Comparison of ENCODE assay signal across 8 mouse cellular contexts in the genomic region with DNA sequence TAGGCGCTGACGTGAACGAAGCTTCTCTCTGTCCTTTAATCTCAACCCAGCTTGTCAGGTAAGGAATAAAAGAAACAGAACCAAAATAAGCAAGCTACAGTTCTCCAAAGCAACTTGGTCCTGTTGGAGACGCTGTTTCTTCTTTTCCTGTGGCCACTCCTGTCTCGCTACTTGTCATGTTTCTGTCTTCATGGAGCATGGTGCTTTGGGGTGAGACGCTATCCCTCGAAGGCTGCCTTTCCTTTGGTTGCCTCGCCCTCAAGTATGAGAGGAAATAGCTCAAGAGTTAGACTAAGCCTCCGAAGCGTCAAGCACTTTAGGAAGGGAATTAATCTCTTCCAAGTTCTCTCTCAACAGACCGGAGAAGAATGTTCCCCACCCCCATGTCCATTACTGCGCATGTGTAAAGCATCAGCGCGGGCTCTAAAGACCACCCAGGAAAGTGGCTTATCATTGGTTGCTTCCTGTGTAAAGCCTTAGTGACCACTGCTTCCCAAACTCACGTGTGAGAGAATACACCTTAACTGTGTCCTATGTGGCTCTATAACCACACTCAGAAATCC. TPM values are rescaled to one million over a fixed set of nuclear protein-coding genes. Genes with fewer than 3 reads are reported as not detected.
DNase-seq lines count a peak whose midpoint lies in the region; ATAC-seq and TF ChIP-seq lines count a peak whose summit lies in the region.

No protein-coding gene starts in this region.

- H3K4me1 ChIP-seq in brown adipose tissue, adult 24 weeks (ENCODE audit: control insufficient read depth, insufficient read depth, insufficient read length, low read length) = peaks cover 12% of the 10 kb centered on the region; the same call in 1 of the 2 replicates

- no peak for DNase-seq in gastrocnemius, adult 2 months
- no peak for DNase-seq in gastrocnemius, postnatal 10 days
- DNase-seq in left cerebral cortex, adult 18-20 months (ENCODE audit: low spot score in 2 of 2) = no peak
- DNase-seq in cerebellum, postnatal 25 days = no peak
- DNase-seq in urinary bladder, postnatal 4 days (ENCODE audit: low spot score in 2 of 2) = no peak

- TF ChIP-seq CTCF in gastrocnemius, adult 2 months (IDR thresholded peaks at IDR 0.05) = no peak

- H3K4me3 ChIP-seq in gastrocnemius, adult 2 months = peak overlapping the region; percentile 41
- H3K4me3 ChIP-seq in brown adipose tissue, adult 24 weeks (ENCODE audit: insufficient read depth, low read depth, low read length) = peak overlapping the region; percentile 10

- intact Hi-C loops in gastrocnemius, adult 2 months (cut with DNase I) = no loop called here

- peak overlapping the region; percentile 85 for H3K27ac ChIP-seq in gastrocnemius, adult 2 months
- H3K27ac ChIP-seq in brown adipose tissue, adult 24 weeks (replicated peaks; ENCODE audit: low read depth, low read length) = peak overlapping the region; percentile 84

- ATAC-seq in inflammation-experienced regulatory T-cells, adult 6 months = peak; percentile 6
- ATAC-seq in megakaryocyte, adult 5-6 weeks (ENCODE audit: poor library complexity, severe bottlenecking) = peak; percentile 31

RNA-seq across cellular contexts. Expression of gene Rcsd1, which starts 9.1 kb away (rescaled TPM):
- total RNA-seq in gastrocnemius, adult 2 months (2021) = 10 to 100 TPM; 93.3 to 95.0 TPM
- 100 to 1,000 TPM; 128 to 138 TPM for total RNA-seq in gastrocnemius, postnatal 10 days (2021)
- polyA plus RNA-seq in brown adipose tissue, adult 24 weeks (2012; ENCODE audit: insufficient read depth, insufficient read length, missing spikeins) = 4.8 and 8.8 TPM in 2 replicates
- 100 to 1,000 TPM in 2 of 3 experiments, 10 to 100 TPM in 1; 84.1 to 109 (median 101) TPM for polyA plus RNA-seq in inflammation-experienced regulatory T-cells, adult 6 months (2017; shearing (Covaris generic))
- total RNA-seq in megakaryocyte, adult 5-6 weeks (2015) = 82.1 and 88.8 TPM in 2 replicates
- 184 and 199 TPM in 2 replicates for total RNA-seq in megakaryocyte, adult 5-6 weeks (2017)
- 1 to 10 TPM; 6.0 to 7.2 TPM for total RNA-seq in left cerebral cortex, adult 18-20 months (2021)

RNA-seq across cellular contexts. Expression of gene Creg1, which starts 44.9 kb away (rescaled TPM):
- 10 to 100 TPM; 46.2 to 67.4 TPM for total RNA-seq in gastrocnemius, adult 2 months (2021)
- total RNA-seq in gastrocnemius, postnatal 10 days (2021) = 10 to 100 TPM; 37.2 to 42.5 TPM
- polyA plus RNA-seq in brown adipose tissue, adult 24 weeks (2012; ENCODE audit: insufficient read depth, insufficient read length, missing spikeins) = 82.8 and 109 TPM in 2 replicates
- polyA plus RNA-seq in inflammation-experienced regulatory T-cells, adult 6 months (2017; shearing (Covaris generic)) = 10 to 100 TPM; 15.6 to 20.4 (median 17.6) TPM
- 263 and 307 TPM in 2 replicates for total RNA-seq in megakaryocyte, adult 5-6 weeks (2015)
- 140 and 147 TPM in 2 replicates for total RNA-seq in megakaryocyte, adult 5-6 weeks (2017)
- total RNA-seq in left cerebral cortex, adult 18-20 months (2021) = 10 to 100 TPM; 27.6 to 29.7 TPM

Comparison
In these comparisons a context has a peak if more than half of its experiments do, and no peak if none do; other contexts are left out.
1. RNA of gene Rcsd1, which starts 9.1 kb away (total RNA-seq): 82.1 to 199 TPM in megakaryocyte, adult 5-6 weeks, 128 to 138 TPM in gastrocnemius, postnatal 10 days and 93.3 to 95.0 TPM in gastrocnemius, adult 2 months; 6.0 to 7.2 TPM in left cerebral cortex, adult 18-20 months; every median in the first group is over 10 times any median in the second.